Mouse (Mus musculus) CH12.LX (cell line): ENCODE measurements around the gene Alcam. TPM values are rescaled to one million over a fixed set of nuclear protein-coding genes. Genes with fewer than 3 reads are reported as not detected.

ENCODE experiments used
- DNase-seq: peaks from one replicate; pipeline ENCODE4 v3.0.0-alpha.2; 2013; ENCODE audit errors: extremely low read depth
- H3K27ac ChIP-seq: 2 replicates; pipeline ENCODE4 v1.5.1; 2012; ENCODE audit warnings: low read depth, mild to moderate bottlenecking, control low read depth, moderate library complexity; ENCODE audit not compliant: insufficient read depth
- H3K27me3 ChIP-seq: replicated peaks from 2 replicates; pipeline ENCODE3; 2012; ENCODE audit warnings: inconsistent platforms
- H3K36me3 ChIP-seq, 2 experiments: replicated peaks in 1 of 2; 2 replicates each; pipeline versions ENCODE3 to v1.6.1; 2012; ENCODE audit warnings: inconsistent platforms in 1 of 2, low read length in 1 of 2, mild to moderate bottlenecking in 1 of 2, mixed read lengths in 1 of 2, moderate library complexity in 1 of 2; ENCODE audit not compliant: control insufficient read depth in 1 of 2, insufficient read depth in 1 of 2
- H3K4me1 ChIP-seq, 2 experiments: 2 replicates each; pipeline ENCODE4 v1.6.1; 2012; ENCODE audit warnings: inconsistent platforms in 1 of 2, moderate library complexity in 1 of 2; ENCODE audit not compliant: insufficient read depth in 2 of 2, control insufficient read depth in 1 of 2
- H3K4me2 ChIP-seq: 2 replicates; pipeline ENCODE4 v1.6.1; 2012; ENCODE audit warnings: low read depth, mild to moderate bottlenecking, control low read depth; ENCODE audit not compliant: poor library complexity, insufficient read depth, severe bottlenecking
- H3K4me3 ChIP-seq, 3 experiments: fragments of 150-350 bp in 1 of 3; sonication (generic) in 1 of 3; replicated peaks in 1 of 3; 2 replicates each; pipeline versions ENCODE3 to v1.5.1; 2011 to 2012; ENCODE audit warnings: low read depth in 2 of 3, low read length in 2 of 3, mild to moderate bottlenecking in 2 of 3, moderate library complexity in 2 of 3, control low read depth in 1 of 3, improper control_type of control experiment in 1 of 3, inconsistent platforms in 1 of 3, mixed read lengths in 1 of 3; ENCODE audit not compliant: poor library complexity in 1 of 3
- H3K79me2 ChIP-seq: replicated peaks from 2 replicates; pipeline ENCODE4 v1.6.1; 2012; ENCODE audit warnings: mild to moderate bottlenecking, moderate library complexity; ENCODE audit not compliant: control insufficient read depth, poor library complexity, insufficient read depth, severe bottlenecking; ENCODE audit errors: extremely low read depth
- H3K9ac ChIP-seq: 2 replicates; pipeline ENCODE4 v1.6.1; 2012; ENCODE audit warnings: low read depth, mild to moderate bottlenecking, control low read depth, moderate library complexity; ENCODE audit not compliant: insufficient read depth
- H3K9me3 ChIP-seq: replicated peaks from 2 replicates; pipeline ENCODE3; 2012; ENCODE audit warnings: low read length, inconsistent platforms, mixed read lengths
- CHD1 ChIP-seq: IDR thresholded peaks from 2 replicates; pipeline ENCODE4 v1.6.1; 2012; ENCODE audit warnings: low read depth, low read length, improper control_type of control experiment, inconsistent platforms
- CHD2 ChIP-seq: IDR thresholded peaks from 2 replicates; pipeline ENCODE4 v1.6.1; 2011; ENCODE audit warnings: low read length, improper control_type of control experiment
- E2F4 ChIP-seq: IDR thresholded peaks from 2 replicates; pipeline ENCODE4 v1.6.1; 2011; ENCODE audit warnings: low read depth, low read length, improper control_type of control experiment; ENCODE audit not compliant: insufficient replicate concordance
- ELF1 ChIP-seq: IDR thresholded peaks from 2 replicates; pipeline ENCODE4 v1.6.1; 2014; ENCODE audit warnings: low read depth, mild to moderate bottlenecking, inconsistent platforms, low read length, improper control_type of control experiment
- EP300 ChIP-seq: IDR thresholded peaks from 2 replicates; pipeline ENCODE4 v1.6.1; 2011; ENCODE audit warnings: low read length, improper control_type of control experiment
- ETS1 ChIP-seq: conservative IDR thresholded peaks from 2 replicates; pipeline ENCODE4 v1.6.1; 2012; ENCODE audit warnings: low read depth, mild to moderate bottlenecking, inconsistent platforms, low read length, improper control_type of control experiment, moderate library complexity
- HCFC1 ChIP-seq: IDR thresholded peaks from 2 replicates; pipeline ENCODE4 v1.6.1; 2012; ENCODE audit warnings: low read depth, mild to moderate bottlenecking, inconsistent platforms, low read length, improper control_type of control experiment
- MAFK ChIP-seq: IDR thresholded peaks from 2 replicates; pipeline ENCODE4 v1.6.1; 2011; ENCODE audit warnings: low read length, improper control_type of control experiment; ENCODE audit not compliant: insufficient replicate concordance
- MXI1 ChIP-seq: IDR thresholded peaks from 2 replicates; pipeline ENCODE4 v1.6.1; 2011; ENCODE audit warnings: mild to moderate bottlenecking, low read depth, low read length, improper control_type of control experiment
- MYC ChIP-seq: IDR thresholded peaks from 2 replicates; pipeline ENCODE4 v1.6.1; 2011; ENCODE audit warnings: low read depth, mild to moderate bottlenecking, improper control_type of control experiment, low read length
- NELFE ChIP-seq: IDR thresholded peaks from 2 replicates; pipeline ENCODE4 v1.6.1; 2011; ENCODE audit warnings: low read depth, low read length, improper control_type of control experiment
- NRF1 ChIP-seq: IDR thresholded peaks from 2 replicates; pipeline ENCODE4 v1.6.1; 2014; ENCODE audit warnings: low read depth, mild to moderate bottlenecking, inconsistent platforms, low read length, improper control_type of control experiment, moderate library complexity
- PAX5 ChIP-seq: IDR thresholded peaks from 2 replicates; pipeline ENCODE4 v1.6.1; 2012; ENCODE audit warnings: low read length, inconsistent platforms, mixed read lengths
- POLR2A ChIP-seq: IDR thresholded peaks from 2 replicates; pipeline ENCODE4 v1.6.1; 2011; ENCODE audit warnings: low read depth, mild to moderate bottlenecking, improper control_type of control experiment, low read length
- RCOR1 ChIP-seq: conservative IDR thresholded peaks from 2 replicates; pipeline ENCODE4 v1.6.1; 2012; ENCODE audit warnings: low read depth, mild to moderate bottlenecking, inconsistent platforms, low read length, improper control_type of control experiment
- SIN3A ChIP-seq: IDR thresholded peaks from 2 replicates; pipeline ENCODE4 v1.6.1; 2012; ENCODE audit warnings: low read length, improper control_type of control experiment, inconsistent platforms
- ZMIZ1 ChIP-seq: IDR thresholded peaks from 2 replicates; pipeline ENCODE4 v1.6.1; 2012; ENCODE audit warnings: low read depth, mild to moderate bottlenecking, inconsistent platforms, low read length, improper control_type of control experiment
- dilution Hi-C: fragments of 300-500 bp; cut with MboI; formaldehyde crosslinking; loops from 2 replicates; pipeline ENCODE4 v1.14.3; 2020; ENCODE audit warnings: low sequenced_read_pairs; ENCODE audit not compliant: extremely low pct_unique_long_range_greater_than_20kb, extremely low pct_ligation_motif_present
- in situ Hi-C: fragments of 300-500 bp; cut with MboI; formaldehyde crosslinking; loops from 3 replicates; pipeline ENCODE4 v1.14.3; 2019; ENCODE audit warnings: low sequenced_read_pairs, low pct_ligation_motif_present, low pct_unique_long_range_greater_than_20kb, mixed read lengths
- polyA plus RNA-seq: library from polyadenylated mRNA; unstranded; fragments of >175 nt; gene quantifications from 2 replicates; pipeline ENCODE4 v1.2.1, GENCODE M21; 2012; ENCODE audit warnings: low read depth; ENCODE audit not compliant: insufficient read length
- total RNA-seq, 2 experiments: library from RNA; depleted of rRNA; stranded (reverse); fragments of 300-350 nt in 1 of 2; fragments of >200 nt in 1 of 2; gene quantifications; 2 replicates each; pipeline ENCODE4 v1.2.3; 2012 to 2014

Alcam gene
- total and polyA plus RNA-seq, 3 experiments = 26.3 to 56.7 (median 54.6) TPM

GRCm38 (mm10) chr16:52468426-52468825 lies 14.6 kb upstream of the Alcam start:
- in situ Hi-C loops = loop anchor here (25.0 kb wide), 4 partner anchors 144 to 769 kb away; no protein-coding TSS in a partner anchor
- no peaks in the 10 kb centered on the region for H3K27me3 ChIP-seq
- no peak overlapping the region for H3K4me2 ChIP-seq
- no peak for TF ChIP-seq MAFK
- no peak for TF ChIP-seq ZMIZ1
- TF ChIP-seq NRF1 = no peak
- TF ChIP-seq ELF1 = peak; percentile 68
- TF ChIP-seq POLR2A = 0 out of 2 replicates have a peak, but pooled peaks have one; percentile 30
- no peak for TF ChIP-seq MYC
- TF ChIP-seq HCFC1 = no peak; the same call in 1 of the 2 replicates
- no peak for TF ChIP-seq EP300
- TF ChIP-seq RCOR1 = no peak
- TF ChIP-seq CHD2 = no peak
- no peak for TF ChIP-seq SIN3A
- peak; percentile 28; the same call in 1 of the 2 replicates for TF ChIP-seq NELFE
- H3K9me3 ChIP-seq = no peaks in the 10 kb centered on the region
- H3K9ac ChIP-seq = no peak overlapping the region
- no peaks in the 10 kb centered on the region for H3K79me2 ChIP-seq
- peak; percentile 50 for DNase-seq
- H3K4me3 ChIP-seq = peak overlapping the region in 1 of 3 experiments; percentile 38
- H3K36me3 ChIP-seq = no peaks in the 10 kb centered on the region
- H3K4me1 ChIP-seq = peaks cover 11 to 73% of the 10 kb centered on the region in 2 experiments
- dilution Hi-C loops = no loop called here
- peak overlapping the region; percentile 53; the same call in 1 of the 2 replicates for H3K27ac ChIP-seq

GRCm38 (mm10) chr16:52466770-52467169 lies 12.9 kb upstream of the Alcam start:
- no peak overlapping the region for H3K4me3 ChIP-seq
- no peaks in the 10 kb centered on the region for H3K79me2 ChIP-seq
- H3K9me3 ChIP-seq = no peaks in the 10 kb centered on the region
- no peak for DNase-seq
- H3K4me2 ChIP-seq = no peak overlapping the region
- TF ChIP-seq ELF1 (no peak), CHD1 (no peak), MXI1 (no peak), PAX5 (no peak), ETS1 (no peak), E2F4 (no peak)
- no peaks in the 10 kb centered on the region for H3K36me3 ChIP-seq
- peaks cover 8 to 57% of the 10 kb centered on the region in 2 experiments for H3K4me1 ChIP-seq
- H3K27ac ChIP-seq = no peak overlapping the region
- H3K9ac ChIP-seq = no peak overlapping the region
- H3K27me3 ChIP-seq = no peaks in the 10 kb centered on the region
- in situ Hi-C loops (loop anchor here (25.0 kb wide), 4 partner anchors 146 to 771 kb away; no protein-coding TSS in a partner anchor), dilution Hi-C loops (no loop called here)
